Mouse (Mus musculus) urinary bladder, postnatal 10 days (tissue): ENCODE data around the gene Tbc1d2b.

Experiments
- DNase-seq: peaks from one replicate; pipeline ENCODE4 v3.0.0; 2022; ENCODE audit warnings: low spot score

The Tbc1d2b gene

GRCm38 (mm10) chr9:90169965-90170364, 100.6 kb downstream of the Tbc1d2b start:
- DNase-seq = no peak

- no peak for DNase-seq
These were observed 104.0 kb downstream of the Tbc1d2b start for GRCm38 (mm10) chr9:90166615-90167014.

GRCm38 (mm10) chr9:90165590-90165989, 105.0 kb downstream of the Tbc1d2b start:
- DNase-seq = no peak

GRCm38 (mm10) chr9:90164670-90165453, 105.7 kb downstream of the Tbc1d2b start:
- DNase-seq = no peak

DNA sequence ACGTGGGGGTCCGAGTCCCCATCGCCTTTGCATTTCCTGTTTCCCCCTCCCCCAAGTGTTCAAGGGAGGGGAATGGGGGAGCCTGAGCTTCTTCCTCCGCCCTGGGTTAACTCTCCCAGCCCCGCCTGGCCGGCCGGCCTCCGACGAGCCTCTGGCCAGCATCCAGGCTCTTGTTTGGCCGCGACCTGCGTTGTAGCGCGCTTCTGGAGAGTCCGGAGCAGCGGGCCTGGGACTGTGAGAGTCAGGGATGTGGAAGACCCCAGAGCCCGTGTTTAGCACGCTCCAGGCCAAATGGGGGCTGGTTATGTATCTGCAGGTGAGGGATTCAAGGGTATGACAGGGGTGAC, 106.9 kb downstream of the Tbc1d2b start:
- no peak for DNase-seq

DNA sequence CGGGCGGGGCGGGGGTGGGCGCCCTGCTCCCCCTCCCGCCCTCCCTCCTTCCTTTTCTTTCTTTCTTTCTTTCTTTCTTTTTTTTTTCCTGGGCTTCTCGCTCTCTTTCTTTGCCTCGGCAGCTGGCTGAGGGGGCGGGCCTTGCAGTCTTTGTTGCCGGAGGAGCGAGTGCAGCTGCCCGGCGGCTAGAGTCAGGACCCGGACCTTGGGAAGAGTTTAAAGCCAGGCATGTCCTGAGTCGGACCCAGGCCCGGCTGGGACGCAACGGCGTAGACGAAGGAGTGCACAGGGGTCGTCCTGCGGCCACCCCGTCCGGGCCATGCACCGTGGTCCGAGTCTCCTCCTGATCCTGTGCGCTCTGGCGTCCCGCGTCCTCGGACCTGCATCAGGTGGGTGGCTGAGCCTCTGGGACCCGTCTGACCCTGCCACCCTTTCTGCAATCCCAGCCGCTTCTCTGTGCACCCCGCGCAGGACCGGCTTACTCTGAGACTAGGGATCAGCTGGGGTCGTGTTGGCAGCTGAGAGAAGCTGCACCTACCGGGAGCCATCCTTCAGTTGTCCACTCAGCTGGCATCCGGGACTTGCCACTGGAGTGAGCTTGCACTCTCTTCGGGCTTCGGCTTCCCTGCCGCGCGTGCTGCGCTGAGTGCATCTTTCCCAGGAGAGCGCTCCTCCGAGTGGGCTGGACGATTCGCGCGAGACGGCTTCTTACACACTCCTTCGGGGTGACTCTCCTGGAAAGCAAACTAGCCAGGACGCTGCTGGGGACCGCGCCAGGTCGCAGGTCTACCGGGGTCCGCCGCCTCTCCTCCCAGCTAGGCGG, 107.5 kb downstream of the Tbc1d2b start, which contains the start of gene Adamts7:
TSS of gene Adamts7 (plus strand) at position 144 of the 823 bp plus-strand sequence.
- no peak for DNase-seq

- no peak for DNase-seq
These were observed 108.2 kb downstream of the Tbc1d2b start for GRCm38 (mm10) chr9:90162243-90162925.
